Mouse (Mus musculus) bone marrow macrophage, adult 2 months (primary cell): ENCODE results near the gene Eml5.

Source experiments
- CTCF ChIP-seq: IDR thresholded peaks from 2 replicates; pipeline ENCODE4 v1.5.1; 2012; ENCODE audit warnings: low read depth, mild to moderate bottlenecking, low read length, moderate library complexity
- POLR2A ChIP-seq: IDR thresholded peaks from 2 replicates; pipeline ENCODE4 v1.6.1; 2012; ENCODE audit warnings: mild to moderate bottlenecking, low read depth, low read length, borderline replicate concordance

- TF ChIP-seq POLR2A (peak; percentile 27; the same call in 1 of the 2 replicates), CTCF (no peak)
Measured at GRCm38 (mm10) chr12:98920194-98920991, 19.1 kb upstream of the Eml5 start, which contains the start of gene Ttc8.
